Mouse (Mus musculus) testis, adult 2 months (tissue): ENCODE measurements at regions not wholly inside any gene's neighbourhood (a gene's known extent, or its start where the extent isn't known, plus 50 kb on each side); places are given as distances from the start of the nearest gene placed in this dataset.

ENCODE experiments used
- CTCF ChIP-seq: fragments of 200-500 bp; IDR thresholded peaks from 2 replicates; pipeline ENCODE4 v1.5.1; 2012; ENCODE audit warnings: low read depth, mild to moderate bottlenecking, inconsistent platforms, low read length, moderate library complexity; ENCODE audit not compliant: control insufficient read depth, insufficient read depth, insufficient replicate concordance
- POLR2A ChIP-seq: fragments of 200-500 bp; IDR thresholded peaks from 2 replicates; pipeline ENCODE4 v1.6.1; 2012; ENCODE audit warnings: low read depth, mild to moderate bottlenecking, inconsistent platforms, low read length, moderate library complexity; ENCODE audit not compliant: control insufficient read depth

DNA sequence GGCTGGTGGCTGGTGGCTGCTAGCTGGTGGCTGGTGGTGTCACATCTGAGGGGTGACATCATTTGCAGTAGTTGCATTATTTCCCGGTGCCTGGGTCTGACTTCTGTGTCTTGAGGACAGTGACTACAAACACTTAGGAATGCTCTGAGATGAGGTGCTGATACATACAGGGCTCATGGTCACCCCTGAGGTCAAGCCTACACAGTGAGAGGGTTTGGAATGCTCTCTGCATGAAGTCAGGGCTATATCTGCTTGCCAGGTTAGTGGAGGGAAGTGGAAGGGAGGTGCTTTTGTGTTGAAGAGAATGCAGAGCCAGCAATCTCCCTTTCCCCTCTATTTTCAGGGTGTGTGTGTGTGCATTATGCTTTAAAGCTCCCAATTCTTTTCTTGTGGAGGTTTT, 74.1 kb upstream of the Slc38a2 start:
- no peak for TF ChIP-seq CTCF
- no peak for TF ChIP-seq POLR2A
